Mouse (Mus musculus): ENCODE measurements around the gene Polr1e.

DNA sequence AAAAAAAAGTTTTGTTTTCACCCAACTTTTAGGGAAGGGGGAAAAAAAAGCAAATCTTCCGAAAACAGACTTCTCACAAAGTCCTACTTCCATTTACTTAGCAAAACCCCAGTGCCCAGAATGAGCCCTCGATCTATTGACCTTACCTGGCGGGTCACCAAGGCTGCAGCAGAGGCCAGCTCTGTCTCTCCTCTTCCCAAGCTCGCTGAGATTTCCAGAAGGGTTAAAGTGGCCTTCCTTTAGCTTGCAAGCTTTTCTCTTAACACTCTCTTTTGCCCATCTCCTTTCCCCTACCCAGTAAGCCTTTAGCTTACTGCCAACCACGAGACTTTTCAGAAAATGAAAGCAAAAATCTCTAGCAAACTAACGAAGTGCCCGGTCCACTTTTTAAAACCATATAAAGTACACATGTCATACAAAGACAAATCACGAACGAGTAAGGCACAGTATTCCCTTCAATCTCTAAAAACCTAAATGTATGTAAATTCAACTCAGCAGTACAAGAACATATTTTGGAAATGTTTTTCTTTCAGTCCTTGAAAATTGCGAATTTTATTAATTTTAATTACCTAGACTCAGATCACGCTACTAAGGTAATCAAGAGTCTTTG is 7.5 kb upstream of the Polr1e start:
- no peak for TF ChIP-seq CTCF (IDR thresholded peaks at IDR 0.05; ENCODE audit: borderline replicate concordance, insufficient read depth, low read length)
- no peak for TF ChIP-seq POLR2A (IDR thresholded peaks at IDR 0.05; ENCODE audit: low read depth, low read length)

Data from embryonic fibroblast, embryonic 13.5 days (primary cell).